Mouse (Mus musculus): Measurements from ENCODE around the gene Cxadr.
"Not testable (repeated sequence)": the region's sequence is repeated elsewhere in the genome, so short reads cannot be mapped to it uniquely, and the experiment has no call there.

The Cxadr gene

DNA sequence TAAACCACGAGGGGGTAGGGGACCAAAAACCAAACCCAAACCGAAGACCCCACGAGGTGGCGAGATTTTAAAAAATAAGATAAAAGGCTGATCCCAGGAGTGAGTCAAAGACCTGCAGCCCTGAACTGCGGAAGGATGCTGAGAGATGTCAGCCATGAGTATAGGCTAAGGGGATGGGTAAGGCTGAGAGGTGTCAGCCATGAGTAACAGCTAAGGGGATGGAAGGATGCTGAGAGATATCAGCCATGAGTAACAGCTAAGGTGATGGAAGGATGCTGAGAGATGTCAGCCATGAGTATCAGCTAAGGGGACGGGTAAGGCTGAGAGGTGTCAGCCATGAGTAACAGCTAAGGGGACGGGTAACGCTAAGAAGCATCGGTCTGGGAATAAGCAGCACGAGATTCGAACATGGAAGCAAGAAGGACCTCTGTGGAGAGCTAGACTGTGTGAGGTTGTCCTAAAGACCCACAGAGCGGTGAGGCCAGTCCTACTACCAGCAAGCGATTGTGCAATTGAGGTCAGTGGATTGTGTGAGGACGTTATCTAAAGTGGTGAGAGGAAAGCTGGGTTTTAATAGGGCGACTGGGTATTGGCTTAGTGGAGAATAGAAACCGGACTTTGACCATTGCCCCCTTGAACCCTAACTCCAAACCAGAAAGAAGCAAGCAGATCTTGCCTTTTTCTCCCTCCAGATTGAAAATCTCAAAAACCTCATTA lies 6.3 kb downstream of the Cxadr start:
- DNase-seq, result no peak

DNA sequence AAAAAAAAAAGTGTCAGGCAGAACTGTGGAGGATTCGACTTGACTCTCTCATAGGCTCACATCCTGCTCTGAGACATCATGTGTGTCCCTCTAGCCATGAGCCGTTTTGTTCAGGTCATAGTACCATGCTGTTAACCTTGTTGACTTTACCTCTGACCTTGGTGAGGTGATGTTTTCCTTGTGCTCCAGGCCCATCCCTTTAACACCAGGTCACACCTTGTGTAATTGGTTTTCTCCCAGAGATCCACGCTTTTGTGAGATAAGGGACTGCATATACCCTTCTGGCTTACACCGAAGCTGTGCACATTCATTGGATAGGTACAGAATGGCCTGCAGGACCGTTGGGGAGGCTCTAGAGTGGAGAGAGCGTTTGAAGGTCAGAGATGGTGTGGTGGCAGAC lies 8.0 kb downstream of the Cxadr start:
- DNase-seq, result no peak

DNA sequence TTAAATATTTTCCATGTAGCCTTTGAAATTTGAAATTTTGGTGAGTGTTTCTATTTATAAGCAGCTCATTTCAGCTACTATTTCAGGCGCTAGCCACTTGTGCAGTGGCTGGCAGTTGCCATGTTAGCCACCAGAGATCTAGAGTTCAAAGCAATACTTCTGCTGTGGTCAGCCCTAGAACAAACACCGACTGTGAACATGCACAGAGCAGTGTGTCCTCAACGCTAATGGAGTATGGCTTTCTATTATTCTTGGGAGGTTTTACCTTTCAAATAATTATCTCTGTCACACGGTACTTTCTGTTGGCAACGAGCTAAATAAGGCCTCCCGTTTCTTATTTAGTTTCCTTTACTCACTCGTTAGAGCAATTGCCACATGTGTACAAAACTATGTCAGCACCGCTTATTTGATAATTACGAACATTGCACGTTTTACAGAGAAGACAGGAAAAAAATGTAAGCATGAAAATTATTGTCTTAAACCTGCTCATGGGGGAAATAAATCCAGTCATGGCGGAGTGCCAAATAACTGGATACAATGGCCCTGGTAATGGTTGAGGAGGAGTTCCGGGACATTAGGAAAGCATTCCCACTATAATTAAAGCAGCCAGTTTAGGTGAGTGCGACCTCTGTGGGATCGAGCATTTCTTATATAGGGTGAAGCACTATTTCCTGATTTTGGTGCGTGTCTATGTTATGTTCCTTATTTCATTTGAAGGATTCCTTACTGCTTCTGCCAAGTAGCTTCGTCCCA lies 12.0 kb downstream of the Cxadr start:
- DNase-seq, result no peak

DNA sequence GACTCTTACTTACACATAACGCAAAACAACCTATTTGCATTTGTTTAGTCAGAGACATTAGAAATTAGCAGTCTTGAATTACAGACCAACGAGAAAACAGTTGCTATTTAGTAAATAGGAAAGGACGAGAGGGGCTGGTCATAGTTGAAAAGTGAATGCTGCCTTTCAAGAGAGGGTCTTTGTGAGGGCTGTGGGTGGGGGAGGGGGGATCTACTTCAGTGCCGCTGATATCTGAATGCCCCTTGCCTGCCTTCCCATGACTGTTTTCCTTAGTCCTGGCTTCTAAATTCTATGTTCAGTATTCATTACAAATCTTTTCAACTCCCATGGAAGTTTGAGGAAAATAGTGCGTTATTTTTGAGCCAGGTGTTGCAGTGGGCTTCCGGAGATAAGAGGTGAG lies 12.7 kb downstream of the Cxadr start:
- DNase-seq, result no peak

DNA sequence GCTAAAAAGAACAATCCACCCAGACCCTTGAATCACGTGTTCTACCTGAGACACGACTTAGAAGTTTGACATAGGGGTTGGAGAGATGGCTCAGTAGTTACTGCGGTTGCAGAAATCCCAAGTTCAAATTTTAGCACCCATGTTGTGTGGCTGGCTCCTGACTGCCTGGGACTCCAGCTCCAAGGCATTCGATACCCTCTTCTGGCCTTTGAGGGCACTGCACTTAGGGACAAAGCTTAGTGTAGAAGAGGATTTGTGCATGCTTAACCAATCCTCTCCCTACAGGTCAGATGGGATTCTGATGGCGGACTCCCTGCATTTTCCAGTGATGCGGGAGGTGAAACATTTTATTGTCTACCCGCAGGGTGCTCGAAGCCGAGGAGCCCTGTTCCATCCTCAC lies 15.6 kb downstream of the Cxadr start:
- no peak for DNase-seq

DNA sequence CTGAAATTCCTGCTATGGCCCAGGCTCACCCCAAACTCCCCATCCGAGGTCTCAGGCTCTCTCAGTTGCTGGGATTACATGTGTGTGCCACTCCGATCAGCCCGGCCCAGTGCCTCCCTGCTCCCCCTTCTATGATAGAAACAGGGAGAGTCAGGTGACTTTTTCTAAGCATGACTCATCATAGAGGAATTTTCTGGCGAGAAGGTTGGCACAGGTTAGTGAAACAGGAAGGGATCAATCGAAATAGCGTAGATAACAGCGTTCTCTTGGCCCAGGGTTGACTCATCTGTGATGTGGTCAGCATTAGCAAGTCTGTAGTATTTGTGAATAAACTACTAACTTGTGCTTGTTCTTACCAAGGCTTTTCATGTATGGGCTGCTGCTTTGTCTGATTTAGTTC lies 16.7 kb downstream of the Cxadr start:
- DNase-seq, result no peak

DNA sequence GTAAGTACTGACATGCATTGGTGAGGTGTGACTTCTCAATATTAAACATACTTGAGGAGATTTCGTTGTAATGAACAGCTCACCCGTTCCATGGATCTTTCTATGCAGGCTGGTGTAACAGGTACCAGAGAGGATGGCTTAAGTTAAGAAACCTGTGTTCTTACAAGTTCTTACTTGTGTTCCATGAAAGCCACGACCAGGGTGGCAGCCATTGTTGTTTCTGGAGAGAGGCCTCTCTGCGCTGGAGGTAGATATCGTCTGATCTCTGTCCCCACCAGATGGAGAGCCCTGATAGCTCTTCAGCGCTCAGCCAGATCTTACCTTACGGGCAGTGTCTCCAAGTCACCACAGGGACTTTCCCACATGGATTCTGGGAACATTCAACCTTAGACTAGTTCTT lies 18.4 kb downstream of the Cxadr start:
- no peak for DNase-seq

DNA sequence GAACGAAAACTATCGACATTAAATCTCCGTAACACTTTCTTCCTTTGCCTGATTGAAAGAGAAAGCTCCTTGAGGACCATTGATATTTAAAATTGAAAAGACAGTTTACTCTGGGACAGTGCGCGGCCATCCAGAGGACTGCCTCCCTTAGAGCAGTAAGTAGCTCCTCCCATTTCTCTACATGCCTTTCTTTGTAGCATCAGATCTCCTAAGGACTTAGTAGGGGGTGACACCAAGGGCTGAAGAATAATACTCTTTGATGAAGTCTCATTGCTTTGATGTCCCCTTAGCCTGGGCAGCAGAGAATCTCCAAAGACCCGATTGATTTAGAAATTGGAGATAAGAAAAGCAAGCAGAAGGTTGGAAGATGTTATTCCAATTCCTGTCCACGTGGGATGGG lies 20.3 kb downstream of the Cxadr start:
- DNase-seq, result no peak

DNA sequence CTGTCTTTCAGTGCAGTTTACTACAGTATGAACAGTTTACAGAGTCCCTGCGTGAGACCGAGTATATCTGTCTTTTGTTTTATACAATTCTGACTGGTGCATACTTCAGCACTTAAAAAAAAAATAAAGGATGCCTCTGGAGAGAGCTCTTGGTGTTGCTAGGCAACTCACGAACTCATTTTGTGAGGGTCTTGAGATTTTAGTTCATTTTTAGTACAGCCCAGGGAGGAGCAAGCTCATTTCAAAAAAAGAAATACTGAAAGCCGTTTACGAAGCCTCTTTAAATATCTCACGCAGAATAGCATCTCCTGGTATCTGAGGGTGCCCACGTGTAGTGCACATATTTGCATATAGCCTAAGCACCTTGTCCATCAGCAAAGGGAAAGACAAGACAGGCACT lies 20.9 kb downstream of the Cxadr start:
- DNase-seq, result no peak

DNA sequence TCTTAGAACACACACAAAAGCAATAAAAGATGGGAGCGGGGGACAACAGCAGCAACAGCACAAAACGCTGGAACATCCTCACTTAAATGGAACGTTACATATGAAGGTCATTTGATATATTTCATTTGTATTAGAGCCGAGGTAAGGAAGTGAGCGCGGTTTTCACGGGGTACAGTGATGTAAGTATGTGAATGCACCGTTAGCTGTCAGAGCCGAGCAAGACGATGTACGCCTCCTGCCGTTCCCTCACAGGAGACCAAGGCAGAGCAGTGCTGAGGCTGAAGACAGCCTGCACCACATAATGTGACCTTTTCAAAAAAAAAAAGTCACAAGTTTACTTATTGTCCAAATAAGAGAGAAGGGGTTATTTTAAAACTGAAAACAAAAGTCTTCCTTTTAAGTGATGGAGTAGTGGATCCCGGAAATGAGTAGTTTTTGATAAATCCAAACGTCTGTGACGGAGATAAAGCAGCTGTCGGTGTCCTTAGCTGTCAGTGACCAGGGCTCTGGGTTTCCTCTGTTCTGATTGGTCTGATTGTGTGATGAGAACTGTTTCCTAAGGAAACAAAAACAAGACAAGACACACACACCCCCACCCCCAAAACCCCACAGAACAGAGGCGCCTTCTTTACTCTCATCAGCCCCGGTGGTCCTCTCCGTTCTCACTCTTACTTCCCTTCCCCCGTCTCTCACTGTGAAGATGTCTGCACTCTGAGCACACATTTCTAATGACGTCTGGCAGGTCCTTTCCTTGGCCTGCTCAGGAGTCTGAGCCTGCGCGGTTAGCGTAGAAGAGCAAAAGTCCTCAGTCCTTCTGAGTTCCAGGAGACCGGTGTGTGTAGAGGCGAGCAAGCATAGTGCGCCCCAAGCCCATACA lies 24.9 kb downstream of the Cxadr start:
- DNase-seq, result no peak

DNA sequence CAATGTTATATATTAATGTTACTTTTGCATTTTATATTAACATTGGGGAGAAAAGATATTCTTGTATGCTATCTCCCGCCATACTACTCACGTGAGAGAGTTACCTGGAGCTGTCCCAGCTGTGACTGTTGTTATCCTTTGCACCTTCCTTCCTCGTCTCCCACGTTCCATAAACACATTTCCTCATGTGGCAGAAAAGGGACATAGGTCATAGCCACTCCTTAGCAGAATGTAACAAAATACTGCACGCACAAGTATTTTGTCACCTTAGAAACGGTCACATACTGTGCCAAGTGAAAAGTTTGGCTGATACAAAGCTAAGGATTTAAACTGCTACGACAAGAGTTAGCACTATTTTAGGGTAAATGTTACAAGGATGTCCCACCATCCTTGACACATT lies 26.3 kb downstream of the Cxadr start:
- no peak for DNase-seq

DNA sequence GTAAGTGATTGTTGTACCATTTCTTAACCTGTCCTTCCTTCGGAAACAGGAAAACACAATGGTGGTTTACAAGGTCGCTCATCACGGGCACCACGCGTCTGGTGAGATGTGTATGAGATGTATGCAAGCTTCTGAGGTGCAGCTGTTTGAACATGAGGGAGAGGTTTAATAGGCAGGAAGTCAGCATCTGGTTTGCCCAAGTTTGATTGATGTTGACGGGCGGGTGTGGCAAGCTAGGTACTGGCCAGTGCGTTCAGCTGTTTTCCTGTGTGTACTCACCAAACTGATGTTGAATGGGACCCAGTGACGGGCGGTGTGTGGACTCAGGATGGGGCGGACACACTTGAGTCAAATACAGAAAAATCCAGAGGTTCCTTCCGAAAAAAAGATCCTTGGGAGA lies 26.7 kb downstream of the Cxadr start:
- no peak for DNase-seq

DNA sequence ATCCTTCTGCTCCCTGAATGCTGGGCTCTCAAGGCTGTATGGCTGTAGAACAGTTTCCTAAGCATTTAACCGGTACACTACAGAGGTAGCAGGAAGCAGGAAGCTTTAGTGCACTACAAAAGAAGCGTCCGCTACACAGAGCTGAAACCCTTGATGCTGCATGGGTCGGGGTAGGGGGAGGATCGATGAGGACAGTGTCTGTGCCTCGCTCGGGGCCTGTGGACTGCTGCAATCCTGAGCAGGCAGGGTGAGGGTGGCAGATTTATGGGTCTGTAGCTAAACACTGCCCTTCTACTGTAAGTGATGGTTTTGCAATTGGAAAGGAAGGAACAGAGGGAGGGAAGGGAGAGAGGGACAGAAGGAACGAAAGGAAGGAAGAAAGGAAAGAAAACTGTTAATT lies 35.9 kb downstream of the Cxadr start:
- DNase-seq, result no peak

DNA sequence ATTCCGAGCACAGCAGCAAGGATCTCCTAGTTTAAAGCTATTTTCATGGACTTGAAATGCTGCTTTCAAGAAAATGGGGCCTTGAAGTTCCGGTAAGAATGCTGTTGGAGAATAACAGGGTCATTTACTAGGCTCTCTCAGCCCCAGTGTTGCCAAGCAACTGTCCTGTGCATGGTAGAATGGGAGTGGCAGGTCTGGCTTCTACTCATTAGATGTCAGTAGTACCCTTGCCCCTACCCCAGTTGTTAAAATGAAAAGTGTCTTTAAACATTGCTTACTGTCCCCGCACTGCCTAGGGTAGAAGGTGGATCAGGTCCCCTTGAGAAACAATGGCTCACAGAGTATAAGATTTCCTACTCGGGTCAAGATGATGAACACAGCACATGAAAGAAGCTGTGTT lies 40.1 kb downstream of the Cxadr start:
- no peak for DNase-seq

DNA sequence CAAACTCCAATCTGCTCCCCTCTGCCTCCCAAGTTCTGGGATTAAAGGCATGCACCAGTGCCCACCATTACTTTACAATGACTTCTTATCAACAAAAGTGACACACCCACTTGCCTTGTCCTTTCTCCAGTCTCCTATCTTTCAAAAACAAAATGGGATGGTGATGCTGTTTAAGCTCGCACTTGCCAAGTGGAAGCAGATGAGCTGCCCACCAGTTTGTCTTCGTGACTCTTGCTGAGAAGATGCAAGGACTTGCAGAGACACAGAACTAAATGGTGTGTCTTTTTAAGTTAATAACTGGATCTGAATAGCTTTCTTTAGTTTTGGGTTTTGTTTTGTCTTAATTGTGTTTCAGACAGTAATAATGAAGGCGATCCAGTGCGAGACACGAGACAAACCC lies 41.5 kb downstream of the Cxadr start:
- no peak for DNase-seq

DNA sequence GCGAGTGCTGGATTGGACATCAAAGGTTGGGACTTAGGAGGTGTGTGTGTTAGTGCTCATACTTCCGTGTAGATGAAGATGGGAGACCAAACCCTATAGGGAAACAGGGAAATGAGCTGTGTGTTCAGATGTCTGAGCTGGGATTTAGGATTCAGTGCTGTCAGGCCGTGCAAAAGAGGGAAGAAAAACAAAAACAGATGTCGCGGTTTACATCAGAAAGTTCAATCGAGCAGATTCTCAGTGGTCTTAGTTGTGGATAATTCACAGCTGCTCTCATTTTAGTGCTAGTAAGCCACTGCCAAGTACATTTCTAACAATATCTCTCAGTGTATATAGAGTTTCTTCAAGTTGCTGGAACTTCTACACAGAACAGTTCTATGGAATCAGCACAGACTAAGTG lies 42.5 kb downstream of the Cxadr start:
- DNase-seq, result no peak

DNA sequence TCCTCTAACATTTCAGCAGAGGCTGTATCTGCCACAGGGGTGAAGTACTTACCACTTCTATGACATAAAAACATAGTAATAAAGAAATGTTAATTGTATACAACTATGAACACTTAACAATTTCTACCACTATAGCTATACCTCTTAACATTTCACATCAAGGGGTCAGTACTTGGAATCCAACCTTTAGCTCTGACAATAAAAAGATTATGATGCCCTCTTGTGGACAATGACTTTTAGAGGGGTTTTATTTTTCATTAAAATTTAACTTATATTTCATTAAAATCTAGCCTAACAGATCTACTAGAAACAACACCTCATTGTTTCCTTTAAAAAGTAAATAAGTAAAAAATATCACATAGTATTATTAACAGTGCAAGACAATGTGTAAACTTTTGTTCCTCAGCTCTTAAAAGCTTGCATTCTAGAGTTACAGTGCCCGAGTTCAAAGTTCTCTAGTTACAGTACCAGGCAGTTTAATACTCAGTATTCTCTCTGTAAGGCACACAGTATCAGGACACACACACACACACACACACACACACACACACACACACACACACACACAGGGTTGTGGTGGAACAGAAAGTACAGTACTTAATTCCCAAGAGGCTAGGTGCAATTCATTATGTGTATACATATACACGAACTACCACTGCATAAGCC lies 45.5 kb downstream of the Cxadr start:
- no peak for DNase-seq

DNA sequence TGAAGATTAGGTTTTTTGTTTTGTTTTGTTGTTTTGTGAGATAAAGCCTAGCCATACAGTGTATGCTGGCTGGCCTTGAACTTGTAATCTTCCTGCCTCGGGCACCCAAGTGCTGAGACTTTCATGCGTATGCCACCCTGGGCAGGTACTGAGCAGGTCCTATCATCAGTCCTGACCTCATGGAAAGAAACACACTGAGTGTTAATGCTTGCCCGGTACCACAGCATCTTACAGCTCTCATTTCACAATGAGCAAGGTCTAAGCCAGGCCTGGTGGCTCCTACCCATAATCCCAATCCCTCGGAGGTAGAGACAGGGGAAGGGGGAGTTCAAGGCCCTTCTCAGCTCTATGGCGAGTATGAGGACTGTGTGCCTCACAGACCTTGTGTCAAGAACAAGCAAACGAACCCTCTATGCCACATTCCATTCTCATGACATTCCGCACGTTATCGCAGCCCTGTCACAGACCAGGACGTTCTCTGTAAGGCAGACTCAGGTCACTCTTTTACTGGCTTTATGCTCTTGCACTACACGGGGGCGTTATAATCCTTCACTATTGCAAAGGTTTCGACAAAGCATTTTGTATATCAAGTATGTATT lies 46.1 kb downstream of the Cxadr start:
- DNase-seq, result no peak

DNA sequence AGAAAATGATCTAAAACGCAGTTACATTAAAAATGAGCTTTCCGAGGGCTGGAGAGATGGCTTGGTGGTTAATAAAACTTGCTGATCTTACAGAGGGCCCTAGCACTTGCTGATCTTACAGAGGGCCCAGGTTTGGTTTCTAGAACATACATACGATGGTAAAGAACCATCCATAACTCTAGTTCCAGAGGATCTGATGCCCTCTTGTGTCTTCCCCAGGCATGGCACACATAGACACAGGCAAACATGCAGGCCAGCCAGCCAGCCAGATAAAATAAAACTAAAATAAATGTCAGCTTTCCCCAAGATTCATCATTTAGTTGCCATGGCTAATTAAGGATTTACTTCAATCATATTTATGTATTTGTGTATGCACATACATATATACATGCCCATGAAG lies 56.5 kb downstream of the Cxadr start:
- DNase-seq, result no peak

DNA sequence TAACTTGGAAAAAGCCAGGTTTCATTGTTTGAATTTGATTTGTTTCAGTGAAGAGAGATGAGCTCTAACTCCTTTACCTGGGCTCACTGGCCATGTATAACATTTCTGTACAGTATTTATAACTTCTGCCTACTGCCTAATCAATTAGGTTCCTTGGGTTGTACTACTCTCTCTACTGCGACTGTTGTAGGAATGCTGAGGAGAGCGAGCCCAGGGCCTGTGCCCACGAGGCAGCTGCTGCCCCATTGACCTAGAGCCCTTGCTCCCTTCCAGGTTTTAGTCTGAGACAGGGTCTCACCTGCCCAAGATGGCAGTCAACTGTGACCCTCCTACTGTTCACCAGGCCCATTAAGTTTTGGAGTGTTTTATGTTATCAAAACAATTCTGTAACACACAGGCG lies 60.2 kb downstream of the Cxadr start:
- DNase-seq, result no peak

DNA sequence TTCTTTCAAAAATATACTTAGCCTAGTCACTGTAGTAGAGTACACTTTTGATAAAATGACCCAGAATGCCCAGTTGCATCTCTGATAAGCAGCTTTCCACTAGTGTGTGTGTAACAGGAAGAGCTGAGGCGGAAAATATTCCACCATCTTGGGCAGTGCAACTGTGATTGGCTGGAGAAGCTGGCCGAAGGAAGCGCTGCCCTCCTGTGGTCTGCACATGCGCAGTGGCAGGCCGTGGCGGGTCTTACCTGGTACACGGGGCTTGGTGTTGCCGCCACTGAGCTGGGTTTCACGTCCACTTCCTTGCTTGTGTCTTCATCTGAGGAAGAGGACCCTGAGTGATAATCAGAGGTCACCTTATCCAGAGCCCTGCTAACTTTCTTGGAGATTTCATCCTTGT lies 63.3 kb downstream of the Cxadr start:
- not testable (repeated sequence) for DNase-seq

DNA sequence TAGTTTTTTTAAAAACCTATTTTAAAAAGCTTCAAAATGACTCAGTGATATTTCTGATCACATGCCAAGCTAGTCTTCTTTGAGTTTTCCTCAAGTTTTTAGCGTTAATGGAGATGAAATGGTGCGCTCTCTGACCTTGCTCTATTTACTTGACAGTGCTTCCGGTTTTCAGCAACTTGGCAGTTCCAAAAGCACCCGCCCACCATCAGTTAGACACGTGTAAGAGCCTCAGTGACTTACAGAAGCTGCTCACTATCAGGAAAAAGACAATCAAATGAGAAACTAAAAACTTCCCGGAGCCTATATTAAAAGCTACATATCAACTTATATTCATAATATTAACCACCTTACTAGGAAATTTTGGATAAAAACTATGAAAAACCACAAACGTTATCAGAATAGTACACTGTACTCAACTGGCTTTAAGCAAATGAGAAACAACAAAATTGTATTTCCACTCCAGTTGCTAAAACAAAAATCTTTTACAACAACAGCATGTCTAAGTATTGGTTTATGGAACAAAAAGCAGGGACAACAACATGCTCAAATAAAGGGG lies 70.3 kb downstream of the Cxadr start:
- no peak for DNase-seq

DNA sequence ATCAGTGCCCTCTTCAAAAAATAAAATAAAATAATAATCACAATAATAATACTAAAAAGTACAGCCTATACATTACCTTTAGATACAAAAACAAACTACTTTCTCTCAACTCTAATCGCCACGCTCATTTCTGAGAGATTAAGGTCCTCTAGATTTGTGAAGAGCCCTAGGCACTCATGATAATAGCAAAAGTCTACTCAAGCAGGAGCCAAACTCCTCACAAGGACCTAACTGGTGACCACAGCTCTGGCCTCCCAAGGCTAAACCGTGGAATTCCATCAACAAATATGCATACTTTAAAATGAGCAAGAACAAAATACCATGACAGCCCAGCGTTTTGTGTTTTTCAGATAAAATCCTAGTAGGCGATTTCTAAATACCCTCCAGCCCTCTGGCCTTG lies 71.5 kb downstream of the Cxadr start:
- DNase-seq, result no peak

All from cerebellum, adult 11-12 months (tissue).